Mouse (Mus musculus) limb, embryonic 15.5 days (tissue): ENCODE results near the gene Grhl1. TPM values are rescaled to one million over a fixed set of nuclear protein-coding genes. Genes with fewer than 3 reads are reported as not detected.

Experiments
- ATAC-seq: fragments of 200-750 bp; cut with Nextera tagmentation; 2 replicates; pipeline ENCODE4 v1.8.0; 2017; ENCODE audit warnings: low read depth, moderate TSS enrichment; ENCODE audit not compliant: insufficient number of reproducible peaks, low FRiP score, low TSS enrichment
- H3K27ac ChIP-seq: fragments of 300-500 bp; sonication (generic); 2 replicates; pipeline ENCODE4 v1.5.1; 2015; ENCODE audit warnings: moderate library complexity, mild to moderate bottlenecking, inconsistent platforms
- H3K27me3 ChIP-seq: fragments of 300-500 bp; sonication (generic); 2 replicates; pipeline ENCODE4 v1.6.1; 2015; ENCODE audit warnings: inconsistent platforms
- H3K36me3 ChIP-seq: fragments of 300-500 bp; sonication (generic); 2 replicates; pipeline ENCODE4 v1.6.1; 2015; ENCODE audit warnings: inconsistent platforms
- H3K4me1 ChIP-seq: fragments of 300-500 bp; sonication (generic); 2 replicates; pipeline ENCODE4 v1.6.1; 2015; ENCODE audit warnings: inconsistent platforms
- H3K4me2 ChIP-seq: fragments of 300-500 bp; sonication (generic); 2 replicates; pipeline ENCODE4 v1.6.1; 2015; ENCODE audit warnings: mild to moderate bottlenecking, inconsistent platforms
- H3K4me3 ChIP-seq: fragments of 300-500 bp; sonication (generic); 2 replicates; pipeline ENCODE4 v1.5.1; 2015; ENCODE audit warnings: mild to moderate bottlenecking, inconsistent platforms
- H3K9ac ChIP-seq: fragments of 300-500 bp; sonication (generic); 2 replicates; pipeline ENCODE4 v1.6.1; 2015; ENCODE audit warnings: inconsistent platforms
- H3K9me3 ChIP-seq: fragments of 300-500 bp; sonication (generic); 2 replicates; pipeline ENCODE4 v1.6.1; 2016; ENCODE audit warnings: inconsistent platforms
- WGBS: fragments of 180-500 bp; shearing (Covaris S2); methylation state at CpG from one replicate; pipeline ENCODE4 v1.1.7; 2015; 5-methylcytosine and 5-hydroxymethylcytosine counted together
- polyA plus RNA-seq: library from polyadenylated mRNA; unstranded; fragments of >200 nt; fragmentation: Nextera tagmentation; extraction: Ambion mirVana; gene quantifications from 2 replicates; pipeline ENCODE4 v1.2.1, GENCODE M21; 2015

Grhl1 gene
- polyA plus RNA-seq, 1 experiment from 2014 or later = 42.5 TPM

DNA sequence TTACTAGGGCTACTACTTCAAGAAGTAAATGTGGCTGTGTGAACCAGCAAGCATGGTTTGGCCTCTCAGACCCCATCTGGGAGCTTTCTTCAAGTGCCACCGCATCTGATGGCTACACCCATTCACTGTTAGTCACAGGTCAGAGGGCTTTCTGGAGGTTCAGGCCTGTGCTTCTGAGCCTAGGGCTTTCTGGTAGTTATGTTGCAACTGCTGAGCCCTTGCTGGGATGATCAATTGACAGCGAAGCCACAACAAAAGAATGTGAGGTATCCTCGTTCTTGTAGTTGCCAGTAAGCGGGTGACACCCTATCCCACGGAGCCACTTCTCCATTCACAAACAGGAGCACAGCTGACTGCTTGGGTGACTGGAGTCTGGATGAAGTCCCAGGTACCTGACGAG is 6.8 kb upstream of the Grhl1 start:
- Histone ChIP-seq H3K4me1 (no peaks in the 10 kb centered on the region), H3K27ac (no peak overlapping the region), H3K4me3 (no peak overlapping the region), H3K9me3 (no peaks in the 10 kb centered on the region), H3K4me2 (no peak overlapping the region), H3K27me3 (no peaks in the 10 kb centered on the region), H3K9ac (no peak overlapping the region), H3K36me3 (no peaks in the 10 kb centered on the region; the same call in 1 of the 2 replicates)
- ATAC-seq = no peak
- WGBS = 69% methylated on average over 6 of the region's 6 CpGs

- no peak overlapping the region for H3K4me2 ChIP-seq
- H3K4me1 ChIP-seq = peaks cover 9% of the 10 kb centered on the region
- 68% methylated on average over 3 of the region's 3 CpGs for WGBS
- no peak overlapping the region for H3K9ac ChIP-seq
- no peak overlapping the region for H3K4me3 ChIP-seq
- no peak overlapping the region for H3K27ac ChIP-seq
- no peaks in the 10 kb centered on the region for H3K36me3 ChIP-seq
- peaks cover 13% of the 10 kb centered on the region for H3K27me3 ChIP-seq
- H3K9me3 ChIP-seq = no peaks in the 10 kb centered on the region
- no peak for ATAC-seq
Measured at GRCm38 (mm10) chr12:24567606-24568005, 4.5 kb upstream of the Grhl1 start.

DNA sequence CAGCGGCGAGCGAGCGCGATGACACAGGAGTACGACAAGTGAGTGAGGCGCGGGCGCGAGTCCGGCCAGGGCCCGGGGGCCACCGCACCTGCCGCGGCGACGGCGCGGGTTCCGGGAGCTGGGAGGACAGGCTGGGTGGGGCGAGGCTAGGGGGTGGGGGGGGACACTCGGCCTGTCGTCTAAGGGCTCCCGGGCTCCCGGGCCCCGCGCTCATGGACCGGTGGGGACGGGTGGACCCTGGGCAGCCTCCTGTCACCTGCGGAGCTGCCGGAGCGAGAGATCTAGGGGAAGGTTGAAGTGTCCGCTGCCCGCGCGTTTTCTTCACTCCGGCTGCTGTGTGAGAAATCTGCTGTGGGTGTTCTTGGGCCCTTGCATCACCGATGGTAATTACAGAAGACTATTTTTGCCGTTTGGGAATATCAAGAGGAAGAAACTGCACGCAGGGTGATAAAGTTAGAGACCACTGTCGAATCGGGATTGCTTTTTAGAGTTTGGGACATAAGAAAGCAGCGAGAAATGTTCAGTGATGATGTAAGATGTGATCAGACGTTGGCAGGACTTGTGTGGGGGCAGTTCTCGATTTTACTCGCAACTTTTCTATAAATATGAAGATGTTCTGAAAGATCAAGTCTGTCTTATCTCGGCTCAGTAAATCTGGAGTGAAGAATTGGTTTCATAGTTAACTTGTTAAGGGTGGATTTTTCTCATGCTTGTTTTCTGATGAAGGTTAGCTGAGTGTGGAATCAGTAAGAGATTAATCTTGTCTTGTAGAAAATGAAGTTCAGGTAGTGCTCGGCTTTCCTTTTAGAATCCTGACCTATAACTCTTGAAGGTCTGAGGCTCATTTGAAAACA is 565 bp downstream of the Grhl1 start:
- 5% methylated on average over 48 of the region's 48 CpGs for WGBS
- H3K9ac ChIP-seq = peak overlapping the region; percentile 44; the same call in 1 of the 2 replicates
- peak overlapping the region; percentile 65 for H3K27ac ChIP-seq
- peak overlapping the region; percentile 61 for H3K4me3 ChIP-seq
- H3K4me2 ChIP-seq = peak overlapping the region; percentile 89
- no peaks in the 10 kb centered on the region for H3K36me3 ChIP-seq
- H3K27me3 ChIP-seq = peaks cover 17% of the 10 kb centered on the region
- no peaks in the 10 kb centered on the region for H3K9me3 ChIP-seq
- ATAC-seq = peak; percentile 11; the same call in 1 of the 2 replicates
- peaks cover 20% of the 10 kb centered on the region for H3K4me1 ChIP-seq

- Histone ChIP-seq H3K9me3 (no peaks in the 10 kb centered on the region), H3K4me2 (peak overlapping the region; percentile 89; the same call in 1 of the 2 replicates), H3K36me3 (no peaks in the 10 kb centered on the region), H3K4me1 (peaks cover 20% of the 10 kb centered on the region), H3K27ac (peak overlapping the region; percentile 39; the same call in 1 of the 2 replicates), H3K4me3 (peak overlapping the region; percentile 61), H3K27me3 (peaks cover 17% of the 10 kb centered on the region), H3K9ac (no peak overlapping the region)
- WGBS = 42% methylated on average over 3 of the region's 3 CpGs
- ATAC-seq = no peak
Measured at GRCm38 (mm10) chr12:24573275-24573580, 1.1 kb downstream of the Grhl1 start.

GRCm38 (mm10) chr12:24574870-24575269 is 2.8 kb downstream of the Grhl1 start:
- no peak for ATAC-seq
- Histone ChIP-seq H3K27me3 (peaks cover 17% of the 10 kb centered on the region), H3K9me3 (no peaks in the 10 kb centered on the region), H3K4me2 (no peak overlapping the region), H3K36me3 (no peaks in the 10 kb centered on the region), H3K4me3 (no peak overlapping the region), H3K27ac (peak overlapping the region; percentile 22; the same call in 1 of the 2 replicates), H3K4me1 (peaks cover 20% of the 10 kb centered on the region), H3K9ac (no peak overlapping the region)
- whole genome bisulfite sequencing = 23% methylated on average over 7 of the region's 7 CpGs

GRCm38 (mm10) chr12:24580452-24580851 is 8.4 kb downstream of the Grhl1 start:
- Histone ChIP-seq H3K27ac (no peak overlapping the region), H3K27me3 (no peaks in the 10 kb centered on the region)
- WGBS = 84% methylated on average over 1 of the region's 1 CpGs

DNA sequence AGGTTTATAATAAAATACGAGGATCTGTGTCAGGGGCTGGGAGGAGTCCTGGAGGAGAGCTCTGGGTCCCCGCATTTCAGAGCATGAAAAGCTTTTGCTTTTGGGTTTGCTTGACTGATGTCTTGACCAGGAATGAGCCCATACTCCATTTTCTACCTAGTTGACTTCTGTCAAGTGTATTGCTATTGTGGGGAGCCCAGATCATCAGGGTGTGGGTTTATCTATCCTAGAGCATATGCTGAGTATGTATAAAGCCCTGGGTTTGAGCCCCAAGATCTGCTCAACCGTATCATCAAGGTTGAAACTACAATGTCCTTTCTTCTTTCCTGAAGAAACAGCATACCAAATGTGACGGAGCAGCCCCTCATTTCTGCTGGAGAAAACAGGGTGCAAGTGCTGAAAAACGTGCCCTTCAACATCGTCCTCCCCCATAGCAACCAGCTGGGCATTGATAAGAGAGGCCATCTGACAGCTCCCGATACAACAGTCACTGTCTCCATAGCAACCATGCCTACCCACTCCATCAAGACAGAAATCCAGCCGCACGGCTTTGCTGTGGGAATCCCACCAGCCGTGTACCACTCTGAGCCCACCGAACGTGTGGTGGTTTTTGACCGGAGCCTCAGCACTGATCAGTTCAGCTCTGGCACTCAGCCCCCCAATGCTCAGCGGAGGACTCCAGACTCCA is 9.1 kb downstream of the Grhl1 start:
- H3K4me3 ChIP-seq = no peak overlapping the region
- no peak overlapping the region for H3K27ac ChIP-seq
- H3K27me3 ChIP-seq = no peaks in the 10 kb centered on the region
- peaks cover 1% of the 10 kb centered on the region for H3K4me1 ChIP-seq
- no peak for ATAC-seq
- no peak overlapping the region for H3K4me2 ChIP-seq
- no peaks in the 10 kb centered on the region for H3K36me3 ChIP-seq
- 87% methylated on average over 14 of the region's 14 CpGs for WGBS
- H3K9me3 ChIP-seq = no peaks in the 10 kb centered on the region
- no peak overlapping the region for H3K9ac ChIP-seq

More at GRCm38 (mm10) chr12:24580452-24580851, 8.4 kb downstream of the Grhl1 start:
- H3K9me3 ChIP-seq = no peaks in the 10 kb centered on the region
- H3K9ac ChIP-seq = no peak overlapping the region
- H3K36me3 ChIP-seq = no peaks in the 10 kb centered on the region
- H3K4me3 ChIP-seq = no peak overlapping the region
- ATAC-seq = no peak
- H3K4me1 ChIP-seq = peaks cover 5% of the 10 kb centered on the region
- H3K4me2 ChIP-seq = no peak overlapping the region

DNA sequence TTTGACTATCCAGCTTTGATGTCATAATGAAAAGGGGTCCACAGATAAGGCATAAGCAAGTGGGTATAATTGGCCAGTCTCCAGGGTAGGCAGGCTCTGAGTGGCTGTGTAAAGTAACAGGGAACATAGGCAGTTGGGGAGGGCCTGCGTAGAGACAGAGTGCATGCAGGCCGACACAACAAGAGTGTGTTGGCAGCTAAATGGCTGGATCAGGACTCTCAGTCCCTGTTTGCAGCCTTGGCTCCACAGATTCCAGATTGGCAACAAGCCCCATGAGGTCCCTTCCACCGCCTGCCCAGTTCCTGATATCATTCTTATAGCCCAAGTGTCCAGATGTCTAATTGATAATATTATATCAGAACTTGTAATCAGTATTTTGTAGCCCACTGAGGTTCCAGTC is 11.6 kb downstream of the Grhl1 start:
- 82% methylated on average over 3 of the region's 3 CpGs for WGBS

DNA sequence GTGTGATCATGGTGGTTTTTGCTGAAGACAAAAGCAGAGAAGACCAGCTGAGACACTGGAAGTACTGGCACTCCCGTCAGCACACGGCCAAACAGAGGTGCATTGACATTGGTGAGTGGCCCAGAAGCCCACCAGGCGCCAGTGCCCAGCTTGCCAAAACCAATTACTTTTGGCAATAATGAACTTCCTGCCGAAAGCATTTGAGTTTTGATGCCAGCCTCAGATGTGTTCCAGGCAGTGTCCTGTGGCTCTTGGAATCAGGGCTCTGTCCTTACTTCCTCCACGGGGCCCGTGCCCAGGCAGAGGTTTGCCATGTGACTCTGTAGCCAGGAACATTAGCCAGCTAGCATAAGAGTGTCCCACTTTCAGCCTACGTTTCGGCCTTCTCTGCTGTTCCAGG is 12.8 kb downstream of the Grhl1 start:
- H3K9ac ChIP-seq = no peak overlapping the region
- no peaks in the 10 kb centered on the region for H3K9me3 ChIP-seq
- no peak overlapping the region for H3K27ac ChIP-seq
- no peaks in the 10 kb centered on the region for H3K36me3 ChIP-seq
- 71% methylated on average over 8 of the region's 8 CpGs for WGBS
- H3K27me3 ChIP-seq = no peaks in the 10 kb centered on the region
- no peaks in the 10 kb centered on the region for H3K4me1 ChIP-seq
- ATAC-seq = no peak
- no peak overlapping the region for H3K4me3 ChIP-seq
- no peak overlapping the region for H3K4me2 ChIP-seq

More for the DNA sequence above, 11.6 kb downstream of the Grhl1 start:
- H3K36me3 ChIP-seq = no peaks in the 10 kb centered on the region
- no peaks in the 10 kb centered on the region for H3K4me1 ChIP-seq
- no peak for ATAC-seq
- H3K9ac ChIP-seq = no peak overlapping the region
- H3K27me3 ChIP-seq = no peaks in the 10 kb centered on the region
- no peaks in the 10 kb centered on the region for H3K9me3 ChIP-seq
- H3K27ac ChIP-seq = no peak overlapping the region
- no peak overlapping the region for H3K4me3 ChIP-seq
- no peak overlapping the region for H3K4me2 ChIP-seq

DNA sequence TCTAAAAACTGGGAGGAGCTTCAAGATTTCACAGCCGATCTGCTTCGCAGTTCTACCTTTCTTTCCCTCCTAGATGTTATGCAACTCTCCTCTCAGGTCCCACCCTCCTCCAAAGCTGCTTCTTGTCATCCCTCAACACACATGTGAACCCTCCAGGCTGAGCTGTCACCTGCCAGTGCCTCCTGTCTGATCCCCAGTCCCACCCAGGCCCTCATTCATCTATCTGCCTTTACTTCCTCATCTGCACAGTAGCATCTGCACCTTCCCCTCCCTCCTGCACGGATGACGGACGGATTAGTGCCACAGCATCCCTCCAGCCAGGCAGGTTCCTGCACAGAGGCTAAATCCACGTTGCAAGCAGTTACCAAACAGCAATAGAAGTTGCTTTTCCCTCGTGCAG is 14.1 kb downstream of the Grhl1 start:
- Histone ChIP-seq H3K4me3 (no peak overlapping the region), H3K27me3 (no peaks in the 10 kb centered on the region), H3K9ac (no peak overlapping the region), H3K4me1 (no peaks in the 10 kb centered on the region), H3K4me2 (no peak overlapping the region), H3K9me3 (no peaks in the 10 kb centered on the region), H3K27ac (no peak overlapping the region), H3K36me3 (no peaks in the 10 kb centered on the region)
- 57% methylated on average over 7 of the region's 7 CpGs for WGBS
- ATAC-seq = peak; percentile 57; the same call in 1 of the 2 replicates

GRCm38 (mm10) chr12:24590371-24590770 is 18.3 kb downstream of the Grhl1 start:
- H3K4me1 ChIP-seq = peaks cover 17% of the 10 kb centered on the region
- 73% methylated on average over 7 of the region's 7 CpGs for WGBS
- peak overlapping the region; percentile 34; the same call in 1 of the 2 replicates for H3K27ac ChIP-seq
- no peak overlapping the region for H3K4me3 ChIP-seq
- no peaks in the 10 kb centered on the region for H3K9me3 ChIP-seq
- no peak overlapping the region for H3K9ac ChIP-seq
- no peaks in the 10 kb centered on the region for H3K27me3 ChIP-seq
- H3K36me3 ChIP-seq = no peaks in the 10 kb centered on the region
- H3K4me2 ChIP-seq = no peak overlapping the region
- ATAC-seq = no peak

DNA sequence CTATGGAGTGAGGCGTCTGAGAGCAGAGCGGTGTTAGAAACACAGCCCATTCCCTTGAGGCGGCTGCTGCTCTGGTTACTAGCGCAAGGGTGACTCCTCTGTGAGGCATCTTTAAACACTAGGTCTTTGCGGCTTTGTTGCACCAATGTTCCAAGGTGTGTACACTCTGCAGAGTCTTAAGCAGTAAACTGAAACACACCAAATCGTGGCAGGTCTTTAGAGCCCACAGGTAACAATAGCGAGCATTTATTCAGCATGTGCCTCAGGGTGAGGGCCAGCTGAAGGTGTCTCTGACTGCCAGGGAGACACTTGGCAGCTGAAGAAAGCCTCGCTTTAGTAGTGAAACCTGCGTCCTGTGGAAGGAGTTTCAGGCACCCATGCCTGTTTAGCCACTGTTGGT is 20.0 kb downstream of the Grhl1 start:
- ATAC-seq = no peak
- Histone ChIP-seq H3K4me1 (peaks cover 17% of the 10 kb centered on the region), H3K9ac (no peak overlapping the region), H3K36me3 (no peaks in the 10 kb centered on the region), H3K9me3 (no peaks in the 10 kb centered on the region), H3K27ac (no peak overlapping the region; the same call in 1 of the 2 replicates), H3K4me3 (no peak overlapping the region), H3K4me2 (no peak overlapping the region), H3K27me3 (no peaks in the 10 kb centered on the region)
- WGBS = 70% methylated on average over 9 of the region's 9 CpGs
